Mouse (Mus musculus) left cerebral cortex, adult 18-20 months (tissue): ENCODE measurements at regions not wholly inside any gene's neighbourhood (a gene's known extent, or its start where the extent isn't known, plus 50 kb on each side); places are given as distances from the start of the nearest gene placed in this dataset.

Experiments
- DNase-seq, 2 experiments: peaks; one replicate each; pipeline ENCODE4 v3.0.0; 2021 to 2022; ENCODE audit warnings: low spot score in 2 of 2, mixed read lengths in 1 of 2

GRCm38 (mm10) chr13:37654651-37655050 lies 123.5 kb upstream of the Rreb1 start:
- DNase-seq = no peak

- DNase-seq = peak; percentile 18 to 37
Observed at GRCm38 (mm10) chr13:37657248-37657647, 121.0 kb upstream of the Rreb1 start.

- no peak for DNase-seq
Observed at GRCm38 (mm10) chr13:37658034-37658433, 120.2 kb upstream of the Rreb1 start.

GRCm38 (mm10) chr13:37658519-37658918 lies 119.7 kb upstream of the Rreb1 start:
- no peak for DNase-seq

- no peak for DNase-seq
Observed at GRCm38 (mm10) chr13:37660083-37660482, 118.1 kb upstream of the Rreb1 start.

GRCm38 (mm10) chr13:37660668-37661067 lies 117.5 kb upstream of the Rreb1 start:
- DNase-seq = no peak

GRCm38 (mm10) chr13:37664116-37664515 lies 114.1 kb upstream of the Rreb1 start:
- no peak for DNase-seq

GRCm38 (mm10) chr13:37666207-37667003 lies 111.8 kb upstream of the Rreb1 start:
- DNase-seq = no peak

- DNase-seq = no peak
Observed at GRCm38 (mm10) chr13:37667386-37667785, 110.8 kb upstream of the Rreb1 start.

- no peak for DNase-seq
Observed at GRCm38 (mm10) chr13:37667871-37668270, 110.3 kb upstream of the Rreb1 start.

GRCm38 (mm10) chr13:37671109-37671508 lies 107.1 kb upstream of the Rreb1 start:
- no peak for DNase-seq

- DNase-seq = no peak
Observed at GRCm38 (mm10) chr13:37674676-37675350, 103.4 kb upstream of the Rreb1 start.

- no peak for DNase-seq
Observed at GRCm38 (mm10) chr13:37675718-37676117, 102.5 kb upstream of the Rreb1 start.

- DNase-seq = no peak
Observed at GRCm38 (mm10) chr13:37676912-37677311, 101.3 kb upstream of the Rreb1 start.

GRCm38 (mm10) chr13:37678251-37678650 lies 99.9 kb upstream of the Rreb1 start:
- no peak for DNase-seq

GRCm38 (mm10) chr13:37678772-37679171 lies 99.4 kb upstream of the Rreb1 start:
- DNase-seq = no peak

GRCm38 (mm10) chr13:37680837-37681619 lies 97.2 kb upstream of the Rreb1 start:
- peak in 1 of 2 experiments; percentile 9 for DNase-seq

- DNase-seq = no peak
Observed at GRCm38 (mm10) chr13:37683045-37683679, 95.0 kb upstream of the Rreb1 start.

- DNase-seq = no peak
Observed at GRCm38 (mm10) chr13:37685617-37686016, 92.6 kb upstream of the Rreb1 start.

- no peak for DNase-seq
Observed at GRCm38 (mm10) chr13:37686109-37686508, 92.1 kb upstream of the Rreb1 start.

- no peak for DNase-seq
Observed at GRCm38 (mm10) chr13:37689127-37689777, 88.9 kb upstream of the Rreb1 start.
